Mouse (Mus musculus): Measurements from ENCODE around the gene Slc12a7.

GRCm38 (mm10) chr13:73693333-73693732 lies 39.6 kb upstream of the Slc12a7 start:
- TF ChIP-seq GATA1 (IDR thresholded peaks at IDR 0.05; ENCODE audit: low read length) = no peak
- TF ChIP-seq TAL1 (IDR thresholded peaks at IDR 0.05; ENCODE audit: low read length) = no peak

Measured in erythroblast, embryonic 14.5 days (primary cell).